ENCODE assay signal across 15 mouse cellular contexts in genomic region chr9:31989581-31990360, GRCm38 (mm10).
DNase-seq lines count a peak whose midpoint lies in the region; ATAC-seq and TF ChIP-seq lines count a peak whose summit lies in the region.
"Had no signal": no experiment of that assay in that cellular context is flagged by ENCODE, and none has a peak within 500 bp of the region (broad histone marks: within the 10 kb centered on the region; RNA-seq: fewer than 3 reads in every experiment).

No protein-coding gene starts in this region.

- no peak for ATAC-seq in hindbrain, embryonic 12.5 days (ENCODE audit: low FRiP score)
- ATAC-seq in hindbrain, embryonic 13.5 days (ENCODE audit: low FRiP score), result no peak
- no peak for ATAC-seq in neural tube, embryonic 13.5 days (ENCODE audit: low read depth)
- ATAC-seq in forebrain, postnatal 0 days, result no peak; the same call in 1 of the 2 replicates
- ATAC-seq: intestine, embryonic 15.5 days had no signal

- H3K9ac ChIP-seq in hindbrain, embryonic 12.5 days, result no peak overlapping the region
- H3K9ac ChIP-seq in hindbrain, embryonic 13.5 days, result no peak overlapping the region
- H3K9ac ChIP-seq in neural tube, embryonic 13.5 days, result no peak overlapping the region
- H3K9ac ChIP-seq in forebrain, postnatal 0 days, result 0 out of 2 replicates have a peak overlapping the region, but pooled peaks have one; percentile 18
- H3K9ac ChIP-seq: embryonic facial prominence, embryonic 13.5 days; intestine, embryonic 15.5 days; liver, embryonic 15.5 days had no signal

- intact Hi-C loops in gastrocnemius, adult 2 months (cut with DNase I), result no loop called here

- H3K27ac ChIP-seq in hindbrain, embryonic 12.5 days, result peak overlapping the region; percentile 30; the same call in 1 of the 2 replicates
- H3K27ac ChIP-seq in hindbrain, embryonic 13.5 days, result no peak overlapping the region
- H3K27ac ChIP-seq in neural tube, embryonic 13.5 days (replicated peaks), result 0 out of 2 replicates have a peak overlapping the region, but pooled peaks have one; percentile 2
- no peak overlapping the region for H3K27ac ChIP-seq in forebrain, postnatal 0 days (ENCODE audit: low read depth, low read length)
- H3K27ac ChIP-seq in gastrocnemius, adult 2 months, result no peak overlapping the region
- H3K27ac ChIP-seq: embryonic facial prominence, embryonic 13.5 days; intestine, embryonic 15.5 days; liver, embryonic 15.5 days had no signal

- 36% methylated on average over 17 of the region's 17 CpGs for WGBS in hindbrain, embryonic 12.5 days
- WGBS in hindbrain, embryonic 13.5 days, result 32% methylated on average over 17 of the region's 17 CpGs
- 43% methylated on average over 17 of the region's 17 CpGs for WGBS in neural tube, embryonic 13.5 days
- 17% methylated on average over 17 of the region's 17 CpGs for WGBS in forebrain, postnatal 0 days

- no peaks in the 10 kb centered on the region for H3K9me3 ChIP-seq in hindbrain, embryonic 12.5 days (replicated peaks)
- no peaks in the 10 kb centered on the region for H3K9me3 ChIP-seq in hindbrain, embryonic 13.5 days
- no peaks in the 10 kb centered on the region for H3K9me3 ChIP-seq in neural tube, embryonic 13.5 days
- H3K9me3 ChIP-seq in forebrain, postnatal 0 days (ENCODE audit: low read length), result no peaks in the 10 kb centered on the region
- H3K9me3 ChIP-seq: embryonic facial prominence, embryonic 13.5 days; intestine, embryonic 15.5 days; liver, embryonic 15.5 days had no signal

- H3K36me3 ChIP-seq in hindbrain, embryonic 12.5 days, result no peaks in the 10 kb centered on the region
- H3K36me3 ChIP-seq in hindbrain, embryonic 13.5 days, result no peaks in the 10 kb centered on the region
- no peaks in the 10 kb centered on the region for H3K36me3 ChIP-seq in neural tube, embryonic 13.5 days
- H3K36me3 ChIP-seq in forebrain, postnatal 0 days (ENCODE audit: insufficient read depth), result no peaks in the 10 kb centered on the region
- H3K36me3 ChIP-seq: embryonic facial prominence, embryonic 13.5 days; intestine, embryonic 15.5 days; liver, embryonic 15.5 days had no signal

- H3K4me3 ChIP-seq in hindbrain, embryonic 12.5 days, result no peak overlapping the region
- no peak overlapping the region for H3K4me3 ChIP-seq in hindbrain, embryonic 13.5 days
- no peak overlapping the region for H3K4me3 ChIP-seq in neural tube, embryonic 13.5 days
- no peak overlapping the region for H3K4me3 ChIP-seq in forebrain, postnatal 0 days (ENCODE audit: low read depth, low read length)
- no peak overlapping the region for H3K4me3 ChIP-seq in gastrocnemius, adult 2 months
- H3K4me3 ChIP-seq: embryonic facial prominence, embryonic 13.5 days; intestine, embryonic 15.5 days; liver, embryonic 15.5 days had no signal

- peak overlapping the region; percentile 19; the same call in 1 of the 2 replicates for H3K4me2 ChIP-seq in hindbrain, embryonic 12.5 days (replicated peaks)
- H3K4me2 ChIP-seq in hindbrain, embryonic 13.5 days, result no peak overlapping the region
- H3K4me2 ChIP-seq in neural tube, embryonic 13.5 days, result no peak overlapping the region; the same call in 1 of the 2 replicates
- H3K4me2 ChIP-seq in forebrain, postnatal 0 days (ENCODE audit: low read depth), result peak overlapping the region; percentile 0; the same call in 1 of the 2 replicates
- H3K4me2 ChIP-seq: embryonic facial prominence, embryonic 13.5 days; intestine, embryonic 15.5 days; liver, embryonic 15.5 days had no signal

- H3K27me3 ChIP-seq in hindbrain, embryonic 12.5 days, result no peaks in the 10 kb centered on the region
- no peaks in the 10 kb centered on the region for H3K27me3 ChIP-seq in hindbrain, embryonic 13.5 days
- no peaks in the 10 kb centered on the region for H3K27me3 ChIP-seq in neural tube, embryonic 13.5 days
- no peaks in the 10 kb centered on the region; the same call in 1 of the 2 replicates for H3K27me3 ChIP-seq in forebrain, postnatal 0 days (ENCODE audit: insufficient read depth, low read length)
- H3K27me3 ChIP-seq: embryonic facial prominence, embryonic 13.5 days; intestine, embryonic 15.5 days; liver, embryonic 15.5 days had no signal

- TF ChIP-seq CTCF in forebrain, postnatal 0 days (IDR thresholded peaks at IDR 0.05; ENCODE audit: low read depth), result no peak
- no peak for TF ChIP-seq CTCF in gastrocnemius, adult 2 months (IDR thresholded peaks at IDR 0.05)

- no peak for DNase-seq in neural tube, embryonic 10.5 days (ENCODE audit: extremely low spot score, low spot score)
- DNase-seq in forebrain, postnatal 0 days, result peak; percentile 18
- DNase-seq in right cerebral cortex, postnatal 25 days, result peak; percentile 10
- DNase-seq in gastrocnemius, adult 2 months, result no peak
- no peak for DNase-seq in cerebellum, postnatal 25 days
- DNase-seq: B cell, adult 2 months; cerebellum, postnatal 36 days; kidney, postnatal 14 days; lung, postnatal 36 days had no signal

- peaks cover 11% of the 10 kb centered on the region for H3K4me1 ChIP-seq in hindbrain, embryonic 12.5 days
- peaks cover 15% of the 10 kb centered on the region for H3K4me1 ChIP-seq in hindbrain, embryonic 13.5 days (replicated peaks)
- peaks cover 11% of the 10 kb centered on the region for H3K4me1 ChIP-seq in neural tube, embryonic 13.5 days (replicated peaks)
- H3K4me1 ChIP-seq in forebrain, postnatal 0 days (ENCODE audit: insufficient read depth), result peaks cover 3% of the 10 kb centered on the region; the same call in 1 of the 2 replicates
- H3K4me1 ChIP-seq: liver, embryonic 15.5 days had no signal

Comparison
In these comparisons a context has a peak if more than half of its experiments do, and no peak if none do; other contexts are left out.
1. H3K27ac ChIP-seq: peak in hindbrain, embryonic 12.5 days (single experiment) and neural tube, embryonic 13.5 days (single experiment); none in hindbrain, embryonic 13.5 days (single experiment), forebrain, postnatal 0 days (single experiment) and gastrocnemius, adult 2 months (single experiment).
2. H3K4me2 ChIP-seq: peak in hindbrain, embryonic 12.5 days (single experiment) and forebrain, postnatal 0 days (single experiment); none in hindbrain, embryonic 13.5 days (single experiment) and neural tube, embryonic 13.5 days (single experiment).
3. DNase-seq: peak in forebrain, postnatal 0 days (single experiment) and right cerebral cortex, postnatal 25 days (single experiment); none in neural tube, embryonic 10.5 days (single experiment), gastrocnemius, adult 2 months (single experiment) and cerebellum, postnatal 25 days (0 of 2).